In the genomic region with DNA sequence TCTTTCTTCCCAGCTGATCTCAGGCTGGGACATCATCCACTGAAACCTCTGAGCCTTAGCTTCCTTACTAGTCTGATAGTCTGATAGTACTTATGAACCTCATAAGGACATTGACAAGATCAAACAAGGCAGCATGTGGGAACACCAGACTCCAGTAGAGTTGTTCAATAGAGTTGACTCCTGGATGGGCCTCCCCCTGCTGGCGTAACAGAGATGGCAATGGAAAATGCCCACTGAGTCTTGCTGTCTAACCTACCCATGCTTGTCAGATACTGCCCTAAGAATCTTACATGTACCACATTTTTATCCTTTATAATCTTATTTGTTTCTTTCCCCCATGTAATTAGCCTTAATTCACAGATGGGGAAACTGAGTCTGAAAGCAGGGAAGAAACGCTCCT, we compare ENCODE assay signal across 16 mouse cellular contexts.
A peak's percentile ranks its signal among the peaks of the same experiment; 100 is the strongest.
DNase-seq lines count a peak whose midpoint lies in the region; ATAC-seq and TF ChIP-seq lines count a peak whose summit lies in the region.
"Had no signal": no experiment of that assay in that cellular context is flagged by ENCODE, and none has a peak within 500 bp of the region (broad histone marks: within the 10 kb centered on the region; RNA-seq: fewer than 3 reads in every experiment).

No protein-coding gene starts in this region.

- no peak for TF ChIP-seq POLR2A in MEL (IDR thresholded peaks at IDR 0.05; ENCODE audit: control insufficient read depth in 1 of 2, insufficient read depth in 1 of 2, low read depth in 1 of 2, low read length in 2 of 2, poor library complexity in 1 of 2)

- H3K4me3 ChIP-seq in midbrain, postnatal 0 days (ENCODE audit: low read depth, low read length) = no peak overlapping the region
- no peak overlapping the region for H3K4me3 ChIP-seq in midbrain, embryonic 10.5 days
- no peak overlapping the region for H3K4me3 ChIP-seq in MEL (ENCODE audit: control insufficient read depth in 1 of 2, insufficient read depth in 1 of 2, low read depth in 2 of 2, low read length in 2 of 2)
- no peak overlapping the region for H3K4me3 ChIP-seq in stomach, postnatal 0 days (ENCODE audit: low read depth, low read length)
- H3K4me3 ChIP-seq: heart, embryonic 13.5 days; hindbrain, embryonic 12.5 days; limb, embryonic 15.5 days; neural tube, embryonic 13.5 days had no signal

- H3K4me1 ChIP-seq in midbrain, postnatal 0 days (ENCODE audit: insufficient read depth, low read length) = no peaks in the 10 kb centered on the region; the same call in 1 of the 2 replicates
- H3K4me1 ChIP-seq in midbrain, embryonic 10.5 days = peaks cover 17% of the 10 kb centered on the region
- peaks cover 0 to 14% of the 10 kb centered on the region in 2 experiments; a peak in 1 of 4 replicates for H3K4me1 ChIP-seq in MEL (ENCODE audit: control insufficient read depth in 1 of 2, insufficient read depth in 2 of 2, low read length in 2 of 2)
- no peaks in the 10 kb centered on the region for H3K4me1 ChIP-seq in stomach, postnatal 0 days (replicated peaks; ENCODE audit: control insufficient read depth, insufficient read depth)
- H3K4me1 ChIP-seq: heart, embryonic 13.5 days; limb, embryonic 15.5 days had no signal

- TF ChIP-seq CTCF in midbrain, postnatal 0 days (IDR thresholded peaks at IDR 0.05) = peak; percentile 42
- peak; percentile 14 to 58 (median 53); a peak in 5 of 6 replicates for TF ChIP-seq CTCF in MEL (IDR thresholded peaks at IDR 0.05 in 2 of 3, conservative IDR thresholded peaks at IDR 0.05 in 1 of 3; ENCODE audit: control insufficient read depth in 1 of 3, insufficient read depth in 1 of 3, low read depth in 2 of 3, low read length in 3 of 3, poor library complexity in 1 of 3, severe bottlenecking in 1 of 3)
- TF ChIP-seq CTCF in stomach, postnatal 0 days (IDR thresholded peaks at IDR 0.05; ENCODE audit: low read depth) = peak; percentile 44; the same call in 1 of the 2 replicates

- no peaks in the 10 kb centered on the region for H3K36me3 ChIP-seq in midbrain, postnatal 0 days (ENCODE audit: insufficient read depth, low read length)
- no peaks in the 10 kb centered on the region for H3K36me3 ChIP-seq in midbrain, embryonic 10.5 days
- H3K36me3 ChIP-seq in MEL (ENCODE audit: control insufficient read depth in 1 of 2, insufficient read depth in 2 of 2, low read length in 2 of 2) = no peaks in the 10 kb centered on the region; a peak in 2 of 4 replicates
- H3K36me3 ChIP-seq in stomach, postnatal 0 days (ENCODE audit: control insufficient read depth, insufficient read depth, low read length) = no peaks in the 10 kb centered on the region
- H3K36me3 ChIP-seq: heart, embryonic 13.5 days; hindbrain, embryonic 12.5 days; limb, embryonic 15.5 days; neural tube, embryonic 13.5 days had no signal

- no peak for ATAC-seq in midbrain, postnatal 0 days (ENCODE audit: low FRiP score)
- ATAC-seq in stomach, postnatal 0 days (ENCODE audit: low FRiP score, low TSS enrichment) = no peak
- ATAC-seq: midbrain, embryonic 16.5 days had no signal

- DNase-seq in kidney, adult 9 months = peak; percentile 3
- no peak for DNase-seq in kidney, postnatal 25 days
- DNase-seq in midbrain, postnatal 0 days (ENCODE audit: low spot score) = no peak
- DNase-seq in midbrain, embryonic 10.5 days (ENCODE audit: low spot score) = no peak
- peak; percentile 42 for DNase-seq in MEL (ENCODE audit: low read depth, low spot score)
- no peak for DNase-seq in stomach, postnatal 0 days (ENCODE audit: low spot score)
- no peak for DNase-seq in MN1 (ENCODE audit: low spot score)
- DNase-seq: adrenal gland, adult 2 months; gastrocnemius, postnatal 25 days; kidney, postnatal 10 days had no signal

- H3K27ac ChIP-seq in midbrain, postnatal 0 days (ENCODE audit: low read depth, low read length) = no peak overlapping the region
- H3K27ac ChIP-seq in midbrain, embryonic 10.5 days (replicated peaks) = no peak overlapping the region
- H3K27ac ChIP-seq in MEL (ENCODE audit: control insufficient read depth, low read depth, low read length) = no peak overlapping the region
- H3K27ac ChIP-seq in stomach, postnatal 0 days (replicated peaks) = no peak overlapping the region
- H3K27ac ChIP-seq: heart, embryonic 13.5 days; hindbrain, embryonic 12.5 days; limb, embryonic 15.5 days; macrophage; neural tube, embryonic 13.5 days had no signal

- H3K4me2 ChIP-seq in midbrain, postnatal 0 days (ENCODE audit: low read depth, low read length, poor library complexity, severe bottlenecking) = no peak overlapping the region
- no peak overlapping the region for H3K4me2 ChIP-seq in stomach, postnatal 0 days (replicated peaks; ENCODE audit: low read depth)
- H3K4me2 ChIP-seq: heart, embryonic 13.5 days; hindbrain, embryonic 12.5 days; limb, embryonic 15.5 days; neural tube, embryonic 13.5 days had no signal

- no peaks in the 10 kb centered on the region for H3K79me2 ChIP-seq in MEL (ENCODE audit: control insufficient read depth, insufficient read depth, low read length, poor library complexity)

- 67% methylated on average over 2 of the region's 2 CpGs for WGBS in midbrain, postnatal 0 days
- WGBS in midbrain, embryonic 10.5 days = 72% methylated on average over 2 of the region's 2 CpGs
- WGBS in stomach, postnatal 0 days = 68% methylated on average over 2 of the region's 2 CpGs

- peaks cover 3% of the 10 kb centered on the region; the same call in 1 of the 2 replicates for H3K27me3 ChIP-seq in midbrain, postnatal 0 days (ENCODE audit: insufficient read depth, low read length)
- H3K27me3 ChIP-seq in midbrain, embryonic 10.5 days (ENCODE audit: low read depth, poor library complexity, severe bottlenecking) = peaks cover 50% of the 10 kb centered on the region
- H3K27me3 ChIP-seq in MEL (ENCODE audit: control insufficient read depth in 1 of 2, insufficient read depth in 2 of 2, low read length in 2 of 2) = peaks cover 0 to under 1% of the 10 kb centered on the region in 2 experiments; a peak in 2 of 4 replicates
- H3K27me3 ChIP-seq in stomach, postnatal 0 days (ENCODE audit: control insufficient read depth, insufficient read depth, low read length) = no peaks in the 10 kb centered on the region

- H3K9ac ChIP-seq in midbrain, postnatal 0 days (replicated peaks; ENCODE audit: low read length, poor library complexity, severe bottlenecking) = no peak overlapping the region
- H3K9ac ChIP-seq in MEL (ENCODE audit: control insufficient read depth, low read depth, low read length, poor library complexity, severe bottlenecking) = no peak overlapping the region
- H3K9ac ChIP-seq in stomach, postnatal 0 days (ENCODE audit: low read length) = no peak overlapping the region
- H3K9ac ChIP-seq: heart, embryonic 13.5 days; hindbrain, embryonic 12.5 days; limb, embryonic 15.5 days; neural tube, embryonic 13.5 days had no signal

- no peaks in the 10 kb centered on the region for H3K9me3 ChIP-seq in midbrain, postnatal 0 days (ENCODE audit: low read length)
- no peaks in the 10 kb centered on the region for H3K9me3 ChIP-seq in midbrain, embryonic 10.5 days (replicated peaks)
- H3K9me3 ChIP-seq in MEL (replicated peaks; ENCODE audit: insufficient read depth, low read length) = no peaks in the 10 kb centered on the region
- no peaks in the 10 kb centered on the region for H3K9me3 ChIP-seq in stomach, postnatal 0 days (ENCODE audit: control insufficient read depth, low read length)
- H3K9me3 ChIP-seq: heart, embryonic 13.5 days; hindbrain, embryonic 12.5 days; limb, embryonic 15.5 days; neural tube, embryonic 13.5 days had no signal

- TF ChIP-seq RAD21 in MEL (IDR thresholded peaks at IDR 0.05; ENCODE audit: low read depth, low read length) = peak; percentile 43

- TF ChIP-seq EP300 in MEL (IDR thresholded peaks at IDR 0.05; ENCODE audit: low read depth in 1 of 2, low read length in 2 of 2) = no peak
- TF ChIP-seq EP300 in stomach, postnatal 0 days (optimal IDR thresholded peaks at IDR 0.05) = no peak

TF ChIP-seq in MEL, 35 proteins besides CTCF, POLR2A, EP300 and RAD21:
- TF ChIP-seq MAFK (IDR thresholded peaks at IDR 0.05; ENCODE audit: borderline replicate concordance, low read depth, low read length) (no peak), ETS1 (IDR thresholded peaks at IDR 0.05; ENCODE audit: low read depth, low read length) (no peak), NELFE (IDR thresholded peaks at IDR 0.05; ENCODE audit: low read depth, low read length) (no peak), ZMIZ1 (IDR thresholded peaks at IDR 0.05; ENCODE audit: low read depth, low read length) (no peak), USF1 (IDR thresholded peaks at IDR 0.05; ENCODE audit: low read depth, low read length) (no peak), TCF12 (IDR thresholded peaks at IDR 0.05; ENCODE audit: low read depth, low read length) (no peak), MAZ (IDR thresholded peaks at IDR 0.05; ENCODE audit: low read depth, low read length) (no peak), SMC3 (IDR thresholded peaks at IDR 0.05; ENCODE audit: low read depth, low read length) (peak; percentile 75), ZC3H11A (IDR thresholded peaks at IDR 0.05; ENCODE audit: low read depth, low read length) (peak; percentile 39; the same call in 1 of the 2 replicates)

Comparison
In these comparisons a context has a peak if more than half of its experiments do, and no peak if none do; other contexts are left out.
1. DNase-seq: peak in kidney, adult 9 months (single experiment) and MEL (single experiment); none in kidney, postnatal 25 days (0 of 2), midbrain, postnatal 0 days (single experiment), midbrain, embryonic 10.5 days (single experiment), stomach, postnatal 0 days (single experiment) and MN1 (single experiment).
2. Peak in every context shown above with its lines, with median percentiles within 50 percentile points of each other: CTCF ChIP-seq.